Mouse (Mus musculus) thymus, adult 2 months (tissue): ENCODE data around the gene Rmi2.

Experiments
- CTCF ChIP-seq: fragments of 200-500 bp; IDR thresholded peaks from 2 replicates; pipeline ENCODE4 v1.5.1; 2012; ENCODE audit warnings: mild to moderate bottlenecking, control low read depth, low read length, moderate library complexity, borderline replicate concordance; ENCODE audit not compliant: control insufficient read depth, poor library complexity, insufficient read depth; ENCODE audit errors: extremely low read depth
- POLR2A ChIP-seq: fragments of 200-500 bp; IDR thresholded peaks from 2 replicates; pipeline ENCODE4 v1.6.1; 2012; ENCODE audit warnings: mild to moderate bottlenecking, low read length, control low read depth, moderate library complexity; ENCODE audit not compliant: control insufficient read depth, poor library complexity, insufficient read depth; ENCODE audit errors: extremely low read depth

DNA sequence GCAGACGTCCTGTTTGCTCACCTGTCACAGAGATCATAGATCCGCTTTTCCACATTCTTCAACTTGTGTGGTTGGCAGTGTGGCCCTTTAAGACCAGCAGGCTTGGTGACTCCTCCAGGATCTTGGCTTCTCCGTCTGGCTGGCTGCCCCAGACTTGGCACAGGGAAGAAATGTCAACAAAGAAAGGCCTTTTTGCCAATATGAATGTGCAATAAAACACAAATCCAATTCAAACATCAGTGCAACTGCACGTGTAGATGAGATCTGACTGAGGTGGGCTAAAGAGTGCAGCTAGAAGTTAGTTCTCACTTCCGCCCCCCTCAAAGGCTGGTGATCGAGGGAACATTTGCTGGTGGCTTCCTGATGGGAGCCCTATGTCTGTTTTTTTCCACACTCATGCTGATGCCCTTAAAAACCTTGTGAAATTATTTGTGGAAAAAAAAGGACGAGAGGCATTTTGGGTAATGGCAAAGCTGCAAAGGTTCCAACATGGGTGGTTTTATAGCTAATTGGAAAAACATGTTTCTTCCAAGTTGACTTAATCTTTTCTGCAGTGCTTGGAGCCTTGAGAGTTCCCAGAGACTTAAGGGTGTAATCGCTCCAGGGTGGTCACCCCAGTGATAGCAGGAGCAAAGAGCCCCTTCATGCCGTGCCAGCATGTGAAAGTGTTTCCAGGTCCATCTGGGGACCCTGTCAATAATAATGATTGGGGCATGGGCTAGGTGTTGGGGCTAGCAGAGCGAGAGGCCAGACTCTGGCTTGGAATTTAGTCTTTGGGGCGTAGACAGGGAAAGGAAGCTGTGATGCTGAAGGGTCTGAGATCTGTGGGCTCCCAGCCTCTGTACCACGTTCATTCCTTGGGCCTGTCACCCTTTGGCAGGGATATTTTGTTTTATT lies 15.4 kb downstream of the Rmi2 start:
- TF ChIP-seq CTCF (no peak), POLR2A (no peak)
